Mouse (Mus musculus) kidney, adult 2 months (tissue): ENCODE measurements around the gene Zfp612. TPM values are rescaled to one million over a fixed set of nuclear protein-coding genes. Genes with fewer than 3 reads are reported as not detected.
"Not testable (repeated sequence)": the region's sequence is repeated elsewhere in the genome, so short reads cannot be mapped to it uniquely, and the experiment has no call there.

ENCODE experiments used
- DNase-seq: peaks from one replicate; pipeline ENCODE4 v3.0.0; 2021
- H3K27ac ChIP-seq: fragments of 200-500 bp; 2 replicates; pipeline ENCODE4 v1.5.1; 2012; ENCODE audit warnings: low read depth, low read length, control low read depth, inconsistent platforms; ENCODE audit not compliant: insufficient read depth
- H3K27me3 ChIP-seq: fragments of 200-500 bp; replicated peaks from 2 replicates; pipeline ENCODE4 v1.6.1; 2012; ENCODE audit warnings: mild to moderate bottlenecking, moderate library complexity, low read length, inconsistent platforms; ENCODE audit not compliant: control insufficient read depth, insufficient read depth
- H3K36me3 ChIP-seq: fragments of 200-500 bp; 2 replicates; pipeline ENCODE4 v1.6.1; 2012; ENCODE audit warnings: mild to moderate bottlenecking, moderate library complexity, low read length, inconsistent platforms; ENCODE audit not compliant: control insufficient read depth, insufficient read depth
- H3K4me1 ChIP-seq: fragments of 200-500 bp; 2 replicates; pipeline ENCODE4 v1.6.1; 2011; ENCODE audit warnings: low read length; ENCODE audit not compliant: control insufficient read depth, insufficient read depth
- H3K4me3 ChIP-seq: fragments of 200-500 bp; 2 replicates; pipeline ENCODE4 v1.5.1; 2011; ENCODE audit warnings: mild to moderate bottlenecking, low read depth, low read length, control low read depth; ENCODE audit not compliant: insufficient read depth
- CTCF ChIP-seq: fragments of 200-500 bp; conservative IDR thresholded peaks from 2 replicates; pipeline ENCODE4 v1.5.1; 2011; ENCODE audit warnings: low read depth, mild to moderate bottlenecking, control low read depth, low read length, moderate library complexity, mixed read lengths; ENCODE audit not compliant: insufficient read depth, insufficient read length
- POLR2A ChIP-seq: fragments of 200-500 bp; IDR thresholded peaks from one replicate; pipeline ENCODE4 v1.6.1; 2011; ENCODE audit warnings: low read depth, low read length, control low read depth
- WGBS: fragments of 180-500 bp; shearing (Covaris S2); methylation state at CpG from one replicate; pipeline ENCODE4 v1.1.7; 2018; 5-methylcytosine and 5-hydroxymethylcytosine counted together
- polyA plus RNA-seq: library from polyadenylated mRNA; depleted of rRNA; stranded (reverse); fragments of >200 nt; gene quantifications from 2 replicates; pipeline ENCODE4 v1.2.3, GENCODE M21; 2012; rRNA removed

The Zfp612 gene
- polyA plus RNA-seq: 2.2 and 2.3 TPM in 2 replicates

DNA sequence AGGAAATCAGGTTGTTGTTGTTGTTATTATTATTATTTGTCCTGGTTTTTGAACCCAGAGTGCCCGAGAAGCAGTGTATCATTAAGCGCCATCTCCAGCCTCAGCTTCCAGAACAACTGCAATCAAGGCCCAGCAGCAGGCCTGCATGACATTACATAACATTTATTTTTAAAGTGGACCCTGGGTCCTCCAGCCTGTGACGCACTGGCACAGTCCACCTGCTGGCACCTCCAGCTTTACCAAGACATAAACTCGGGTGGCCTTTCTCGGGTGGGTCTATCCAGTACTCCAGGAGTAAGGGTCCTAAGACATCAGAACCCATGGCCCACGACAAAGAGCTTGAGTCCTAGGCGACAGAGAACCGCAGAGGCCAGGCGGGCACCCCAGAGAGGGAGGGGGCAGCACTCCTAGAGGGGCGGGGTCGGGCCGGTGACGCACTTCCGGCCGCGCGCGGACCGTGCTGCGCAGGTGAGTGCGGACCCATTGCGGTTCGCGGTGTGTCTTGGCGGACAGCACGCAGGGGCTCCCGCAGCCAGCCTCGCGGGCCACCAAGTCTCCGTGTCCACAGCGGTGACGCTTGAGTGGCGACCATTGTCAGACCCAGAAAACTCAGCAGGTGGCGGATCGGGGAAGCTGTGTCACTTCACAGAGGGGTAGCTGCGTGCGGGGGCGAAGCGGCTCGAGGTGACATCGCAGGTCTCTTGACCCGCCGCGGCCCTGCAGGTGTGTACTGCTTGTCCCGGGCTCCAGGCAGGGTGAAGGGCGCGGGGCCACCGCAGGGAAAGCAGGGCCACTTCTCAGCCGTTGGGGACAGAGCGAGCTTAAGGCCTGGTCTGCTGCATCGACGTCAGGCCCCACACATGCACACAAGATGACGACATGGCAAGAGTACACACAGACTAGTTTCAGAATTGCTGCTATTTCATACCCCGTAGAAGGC lies at the start of gene Zfp612:
Gene Zfp612, plus strand, starts transcription at position 465 of the 940 bp plus-strand sequence.
- WGBS: 6% methylated on average over 54 of the region's 54 CpGs
- peak within 1 kb of the TSS; percentile 41; the same call in 1 of the 2 replicates for H3K27ac ChIP-seq
- peak; percentile 79 for DNase-seq

DNA sequence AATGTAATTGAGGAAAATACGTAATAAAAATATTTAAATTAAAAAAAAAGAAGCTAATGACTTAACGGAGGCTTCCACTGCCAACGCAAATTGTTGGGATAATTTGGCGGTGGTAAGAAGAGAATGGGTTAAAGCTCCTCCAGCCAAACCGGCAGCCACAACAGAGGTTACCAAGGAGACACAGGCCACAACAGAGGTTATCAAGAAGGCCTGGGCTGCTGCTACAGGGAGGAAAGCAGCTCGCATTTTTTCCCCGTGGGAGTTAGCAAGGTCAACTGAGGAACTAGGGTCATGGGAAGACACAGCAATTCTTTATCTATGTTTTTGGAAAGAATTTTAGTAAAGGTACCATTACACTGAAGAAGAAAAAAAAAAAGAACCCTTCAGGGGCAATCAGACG lies 45.8 kb upstream of the Zfp612 start:
- H3K27me3 ChIP-seq: not testable (repeated sequence)
- WGBS: 43% methylated on average over 8 of the region's 8 CpGs

More for the DNA sequence above, at the start of gene Zfp612:
- H3K27me3 ChIP-seq: no peaks in the 10 kb centered on the region
- peak within 1 kb of the TSS; percentile 84 for H3K4me3 ChIP-seq
- H3K36me3 ChIP-seq: peaks cover 2% of the 10 kb centered on the region; the same call in 1 of the 2 replicates
- no peak for TF ChIP-seq POLR2A
- no peak for TF ChIP-seq CTCF
- no peaks in the 10 kb centered on the region; the same call in 1 of the 2 replicates for H3K4me1 ChIP-seq

GRCm38 (mm10) chr8:110034331-110034730 lies 45.2 kb upstream of the Zfp612 start:
- 82% methylated on average over 4 of the region's 4 CpGs for WGBS
- Histone ChIP-seq H3K27me3 (no peaks in the 10 kb centered on the region), H3K27ac (no peak overlapping the region), H3K4me3 (no peak overlapping the region), H3K4me1 (no peaks in the 10 kb centered on the region), H3K36me3 (no peaks in the 10 kb centered on the region)
- no peak for TF ChIP-seq CTCF
- no peak for DNase-seq

More for the DNA sequence above, 45.8 kb upstream of the Zfp612 start:
- peak; percentile 8 for DNase-seq
- not testable (repeated sequence) for H3K4me3 ChIP-seq, H3K4me1 ChIP-seq, H3K27ac ChIP-seq, H3K36me3 ChIP-seq

DNA sequence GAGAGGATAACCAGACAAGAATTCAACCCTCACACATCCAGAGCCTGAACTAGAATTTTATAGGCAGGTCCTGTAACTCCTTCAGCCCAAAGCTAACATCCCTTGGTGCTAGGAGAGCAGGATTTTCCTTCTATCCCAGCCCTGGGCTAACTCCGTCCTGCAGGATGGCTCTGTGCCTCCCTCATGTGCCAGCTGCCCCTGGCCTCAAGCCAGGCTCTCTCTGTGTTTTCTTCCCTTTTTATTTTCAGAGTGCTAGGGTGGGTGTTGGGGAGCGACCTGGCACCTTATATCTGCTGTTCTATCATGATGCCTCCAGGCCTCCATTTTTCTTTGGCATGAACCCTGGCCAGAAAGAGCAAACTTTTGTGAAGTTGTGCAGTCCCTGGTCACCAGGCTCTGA lies 43.4 kb upstream of the Zfp612 start:
- 66% methylated on average over 2 of the region's 2 CpGs for WGBS
- H3K4me3 ChIP-seq: no peak overlapping the region
- no peaks in the 10 kb centered on the region for H3K27me3 ChIP-seq
- no peaks in the 10 kb centered on the region for H3K4me1 ChIP-seq
- no peak for DNase-seq
- H3K36me3 ChIP-seq: no peaks in the 10 kb centered on the region
- H3K27ac ChIP-seq: no peak overlapping the region
- TF ChIP-seq CTCF (no peak), POLR2A (no peak)

- WGBS: 29% methylated on average over 7 of the region's 7 CpGs
- TF ChIP-seq CTCF (no peak), POLR2A (no peak)
- Histone ChIP-seq H3K4me1 (no peaks in the 10 kb centered on the region), H3K27me3 (no peaks in the 10 kb centered on the region), H3K36me3 (no peaks in the 10 kb centered on the region), H3K4me3 (no peak overlapping the region), H3K27ac (no peak overlapping the region)
- DNase-seq: no peak
Measured at GRCm38 (mm10) chr8:110039216-110039615, 40.3 kb upstream of the Zfp612 start.

GRCm38 (mm10) chr8:110039659-110040058 lies 39.9 kb upstream of the Zfp612 start, which contains the start of gene Chst4:
Chst4 (minus strand) TSS chr8:110039740.
- H3K36me3 ChIP-seq: no peaks in the 10 kb centered on the region
- DNase-seq: no peak
- H3K4me3 ChIP-seq: no peak within 1 kb of the TSS
- TF ChIP-seq CTCF: no peak
- no peak for TF ChIP-seq POLR2A
- no peaks in the 10 kb centered on the region for H3K27me3 ChIP-seq
- H3K4me1 ChIP-seq: no peaks in the 10 kb centered on the region
- WGBS: 89% methylated on average over 5 of the region's 5 CpGs
- H3K27ac ChIP-seq: no peak within 1 kb of the TSS

GRCm38 (mm10) chr8:110040509-110040908 lies 39.0 kb upstream of the Zfp612 start:
- no peaks in the 10 kb centered on the region for H3K4me1 ChIP-seq
- 77% methylated on average over 4 of the region's 4 CpGs for WGBS
- no peak for DNase-seq
- H3K27ac ChIP-seq: no peak overlapping the region
- no peaks in the 10 kb centered on the region for H3K36me3 ChIP-seq
- no peak overlapping the region for H3K4me3 ChIP-seq
- H3K27me3 ChIP-seq: no peaks in the 10 kb centered on the region
- TF ChIP-seq POLR2A: no peak
- no peak for TF ChIP-seq CTCF
